Mouse (Mus musculus) liver, adult (tissue): ENCODE data around the gene Rcc1l.

ENCODE experiments used
- GATA4 ChIP-seq: IDR thresholded peaks from 2 replicates; pipeline ENCODE4 v1.6.1; 2014; ENCODE audit warnings: mild to moderate bottlenecking, low read length; ENCODE audit not compliant: insufficient replicate concordance

Rcc1l gene

DNA sequence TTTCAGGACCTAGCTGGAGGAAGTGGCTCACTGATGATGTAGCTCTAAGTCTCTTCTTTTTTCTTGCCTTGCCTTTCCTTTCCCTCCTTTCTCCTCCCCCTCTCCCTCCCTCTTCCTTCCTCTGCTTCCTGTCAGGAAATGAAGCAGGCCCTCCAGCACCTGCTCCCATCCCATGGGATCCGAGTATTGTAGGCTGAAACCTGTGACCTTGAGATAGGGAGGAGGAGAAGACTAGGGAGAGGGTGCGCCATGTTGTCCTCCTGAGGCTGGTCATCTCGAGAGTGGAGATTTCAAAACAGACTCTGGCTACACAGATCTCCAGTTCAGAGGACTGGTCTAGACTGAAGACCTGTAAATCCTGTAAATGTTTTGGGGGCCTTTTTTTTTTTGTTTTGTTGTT, 5.6 kb upstream of the Rcc1l start:
- no peak for TF ChIP-seq GATA4

DNA sequence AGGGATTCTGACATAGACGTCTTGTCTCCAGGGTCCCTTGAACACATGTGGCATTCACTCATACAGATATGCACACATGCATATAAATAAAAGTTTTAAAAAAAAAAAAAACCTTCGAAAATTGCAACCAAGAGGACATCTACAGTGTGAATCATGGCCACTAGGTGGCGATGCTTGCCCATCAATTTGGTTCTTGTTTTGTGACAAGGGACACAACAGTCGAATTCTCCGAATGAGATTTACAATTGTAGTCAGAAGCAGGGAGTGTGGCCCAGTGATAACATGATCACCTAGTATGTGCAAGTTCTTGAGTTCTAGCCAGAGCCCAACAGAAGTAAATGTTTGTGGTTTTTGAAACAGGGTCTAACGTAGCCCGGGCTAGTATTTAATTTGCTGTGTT, 3.3 kb upstream of the Rcc1l start:
- TF ChIP-seq GATA4, result no peak

DNA sequence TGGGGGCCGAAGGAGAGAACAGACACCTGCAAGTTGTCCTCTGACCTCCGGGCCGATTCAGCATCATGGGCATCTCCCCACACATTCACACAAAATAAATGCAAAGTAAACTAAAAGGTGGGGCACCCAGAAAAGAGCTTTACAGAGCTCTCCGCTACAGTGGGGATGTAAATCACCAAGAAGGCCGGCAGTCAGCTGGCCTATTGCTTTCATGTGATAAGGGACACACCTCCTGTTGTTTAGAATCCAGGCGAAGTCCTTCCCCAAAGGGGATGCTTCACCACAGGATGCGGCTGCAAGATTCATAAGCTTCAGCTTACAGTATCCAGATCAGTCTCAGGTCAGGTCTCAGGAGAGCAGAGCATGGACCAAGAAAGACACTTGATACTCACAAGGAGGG, 2.0 kb upstream of the Rcc1l start:
- no peak for TF ChIP-seq GATA4

DNA sequence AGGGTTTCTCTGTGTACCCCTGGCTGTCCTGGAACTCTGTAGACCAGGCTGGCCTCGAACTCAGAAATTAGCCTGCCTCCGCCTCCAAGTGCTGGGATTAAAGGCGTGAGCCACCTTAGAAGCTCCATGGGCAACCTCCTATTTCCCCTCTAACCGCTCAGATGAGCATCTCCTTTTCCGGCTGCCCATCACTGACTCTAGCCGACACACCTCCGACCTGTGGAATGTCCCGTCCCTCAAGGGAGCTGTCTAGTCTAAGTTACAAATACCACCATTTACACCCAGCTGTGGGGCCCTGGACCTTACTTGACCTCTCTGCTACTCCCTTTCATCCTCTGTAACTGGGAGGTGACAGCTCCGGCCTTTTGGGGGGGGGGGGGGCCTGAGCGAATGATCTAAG, 878 bp downstream of the Rcc1l start:
- no peak for TF ChIP-seq GATA4

DNA sequence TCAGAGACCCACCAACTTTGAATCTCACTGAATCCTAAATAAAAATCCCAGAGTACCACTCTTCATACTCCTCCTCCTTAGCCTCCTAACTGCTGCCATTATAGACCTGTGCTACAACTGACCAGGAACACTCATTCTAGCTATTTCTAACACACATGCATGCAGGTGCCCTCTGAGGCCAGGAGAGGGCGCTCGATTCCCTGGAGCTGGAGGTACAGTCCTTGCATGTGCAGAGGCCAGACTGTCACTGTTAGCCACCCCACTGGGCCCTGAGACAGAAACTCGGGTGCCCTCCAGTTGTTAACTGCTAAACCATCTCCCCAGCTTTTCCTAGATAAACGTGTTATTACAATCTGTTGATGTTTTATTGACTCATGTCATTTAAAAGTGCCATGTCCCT, 3.4 kb downstream of the Rcc1l start:
- no peak for TF ChIP-seq GATA4

DNA sequence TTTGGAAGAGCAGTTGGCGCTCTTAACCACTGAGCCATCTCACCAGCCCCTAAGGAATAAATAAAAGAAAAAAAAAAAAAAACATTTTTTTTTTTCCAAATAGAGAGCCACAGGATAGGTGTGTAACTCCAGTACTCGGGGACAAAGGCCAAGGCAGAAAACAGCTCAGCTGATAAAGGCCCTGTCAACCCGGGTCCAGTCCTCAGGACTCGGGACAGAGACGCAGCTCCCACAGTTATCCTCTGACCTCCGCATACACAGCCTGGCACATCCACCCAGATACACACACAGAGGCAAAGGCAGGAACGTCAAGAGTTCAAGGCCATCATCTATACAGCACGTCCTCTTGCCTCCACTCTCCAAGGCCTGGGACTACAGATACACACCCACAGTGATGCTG, 6.4 kb downstream of the Rcc1l start:
- no peak for TF ChIP-seq GATA4

DNA sequence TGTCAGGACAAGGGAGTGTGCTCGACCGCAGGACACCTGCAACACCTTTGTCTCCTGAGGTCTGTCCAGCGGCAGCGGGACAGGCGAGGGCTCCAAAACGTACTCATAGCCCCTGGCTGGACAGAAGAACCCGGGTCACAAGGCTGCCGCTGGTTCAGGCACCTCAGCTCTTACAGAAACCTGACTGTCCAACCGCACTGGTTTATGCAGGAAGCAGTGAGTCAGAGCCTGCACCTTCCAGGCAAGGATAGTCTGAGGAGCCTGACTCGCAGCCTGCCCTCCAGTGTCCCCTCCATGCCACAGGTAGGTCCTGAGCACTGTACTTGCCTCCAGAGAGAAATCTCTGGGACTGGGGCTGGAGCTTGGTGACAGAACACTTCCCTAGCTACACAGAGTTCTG, 7.3 kb downstream of the Rcc1l start:
- no peak for TF ChIP-seq GATA4

DNA sequence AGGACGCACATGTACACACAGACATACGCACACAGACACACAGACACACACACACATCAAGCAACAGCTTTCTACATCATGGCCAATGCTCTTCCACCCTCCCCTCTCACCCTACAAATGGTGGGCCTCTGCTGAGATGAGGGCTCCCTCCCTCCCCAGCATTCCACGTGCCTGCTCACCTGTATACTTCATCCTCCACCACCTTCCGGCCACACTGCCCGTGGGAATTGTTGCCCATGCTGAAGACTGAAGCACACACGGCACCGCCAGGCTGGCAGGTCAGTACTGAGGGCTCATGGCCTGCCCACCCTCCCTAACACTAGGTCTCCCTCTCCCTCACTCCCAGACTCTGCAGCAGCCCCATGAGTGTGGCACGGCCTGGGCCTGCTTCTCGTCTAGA, 8.5 kb downstream of the Rcc1l start:
- no peak for TF ChIP-seq GATA4

DNA sequence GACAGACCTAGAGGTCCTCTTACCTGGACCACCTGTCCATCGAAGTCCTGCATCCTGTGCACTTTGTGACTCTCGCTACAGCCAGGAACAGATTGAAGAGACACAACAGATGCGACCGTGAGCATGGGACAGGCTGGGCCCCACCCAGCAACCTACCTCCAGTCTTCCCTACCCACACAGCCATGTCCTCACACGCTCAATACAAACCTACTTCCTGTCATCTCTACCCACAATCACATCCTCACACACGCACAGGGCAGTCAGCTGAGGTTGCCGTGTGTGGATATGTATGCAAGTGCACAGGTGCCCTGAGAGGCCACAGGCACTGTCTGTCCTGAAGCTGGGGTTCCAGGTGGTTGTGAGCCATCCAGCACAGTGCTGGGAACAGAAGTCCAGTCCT, 9.9 kb downstream of the Rcc1l start:
- no peak for TF ChIP-seq GATA4

DNA sequence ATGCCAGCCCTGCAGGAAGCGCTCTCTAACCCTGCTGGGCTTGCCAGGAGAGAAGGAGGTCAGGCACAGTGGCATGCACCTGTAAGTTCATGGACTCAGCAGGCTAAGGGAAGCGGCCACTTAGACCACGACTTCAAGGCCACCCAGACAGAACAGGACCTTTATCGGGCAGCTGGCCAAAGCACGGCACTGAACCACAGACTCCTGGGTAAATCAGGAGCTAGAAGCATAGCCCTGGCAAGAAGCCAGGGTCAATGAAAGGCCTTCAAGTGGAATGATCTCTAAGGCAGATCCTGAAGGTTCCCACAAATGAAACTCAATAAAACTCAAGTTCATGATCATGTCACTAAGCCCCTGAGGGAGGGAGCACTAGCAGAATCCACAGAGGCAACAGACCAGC, 11.9 kb downstream of the Rcc1l start:
- no peak for TF ChIP-seq GATA4

DNA sequence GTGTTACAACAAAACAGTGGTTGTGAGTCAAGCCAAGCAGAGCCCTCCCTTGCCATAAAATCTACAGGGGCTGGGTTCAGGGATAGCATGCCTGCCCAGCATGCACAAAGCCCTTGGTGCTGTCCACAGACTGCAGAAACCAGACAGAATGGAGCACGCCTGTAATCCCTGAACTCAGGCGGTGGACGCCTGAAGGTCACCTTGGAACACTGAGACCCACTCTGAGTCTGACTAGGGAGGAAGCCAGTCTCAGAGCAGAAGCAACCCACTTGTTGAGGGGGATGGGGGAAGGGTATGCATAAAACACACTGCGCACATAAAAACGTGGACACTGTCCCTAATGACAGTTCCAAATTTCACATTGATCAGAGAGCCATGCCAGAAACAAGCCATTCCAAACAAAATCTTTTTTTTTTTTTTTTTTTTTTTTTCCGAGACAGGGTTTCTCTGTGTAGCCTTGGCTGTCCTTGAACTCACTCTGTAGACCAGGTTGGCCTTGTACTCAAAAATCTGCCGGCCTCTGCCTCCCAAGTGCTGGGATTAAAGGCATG, 20.6 kb downstream of the Rcc1l start:
- TF ChIP-seq GATA4, result no peak

DNA sequence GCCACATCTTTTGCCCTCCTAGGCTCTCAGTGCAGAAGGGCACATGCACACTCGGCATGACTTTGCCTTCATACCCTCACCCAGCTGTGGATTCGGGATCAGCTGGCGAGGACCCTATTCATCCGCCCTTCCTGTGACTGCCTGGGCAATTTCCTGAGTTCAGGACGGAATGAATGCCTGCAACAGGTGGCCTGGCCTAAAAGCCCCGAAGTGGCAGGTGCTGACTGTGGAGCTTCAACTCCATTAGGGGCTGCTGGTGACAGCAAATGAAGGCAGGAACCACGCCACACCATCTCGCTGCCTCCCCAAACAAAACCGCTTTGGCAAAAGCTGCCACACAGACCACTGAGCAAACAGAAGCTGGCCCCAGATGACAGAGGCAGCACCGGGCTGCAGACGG, 24.7 kb downstream of the Rcc1l start:
- no peak for TF ChIP-seq GATA4

DNA sequence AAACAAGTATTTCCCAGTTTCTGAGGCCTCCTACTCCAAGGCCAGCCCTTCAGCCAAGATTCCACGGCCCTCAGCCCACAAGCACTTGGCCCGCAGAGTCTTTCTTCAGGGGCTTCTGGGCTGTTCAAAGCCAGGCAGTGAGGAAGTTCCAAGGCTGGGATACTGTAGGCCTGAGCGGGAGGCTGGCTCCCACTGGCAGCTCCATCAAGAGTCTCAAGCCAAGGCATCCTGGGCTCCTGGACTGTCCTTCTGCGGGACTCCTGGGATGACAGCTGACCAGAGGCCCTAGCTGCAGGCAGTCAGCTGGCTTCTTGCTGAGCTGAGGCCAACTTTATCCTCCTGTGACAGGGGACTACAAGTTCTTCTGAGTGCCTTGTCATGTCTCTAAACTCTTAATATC, 28.4 kb downstream of the Rcc1l start:
- TF ChIP-seq GATA4, result no peak

DNA sequence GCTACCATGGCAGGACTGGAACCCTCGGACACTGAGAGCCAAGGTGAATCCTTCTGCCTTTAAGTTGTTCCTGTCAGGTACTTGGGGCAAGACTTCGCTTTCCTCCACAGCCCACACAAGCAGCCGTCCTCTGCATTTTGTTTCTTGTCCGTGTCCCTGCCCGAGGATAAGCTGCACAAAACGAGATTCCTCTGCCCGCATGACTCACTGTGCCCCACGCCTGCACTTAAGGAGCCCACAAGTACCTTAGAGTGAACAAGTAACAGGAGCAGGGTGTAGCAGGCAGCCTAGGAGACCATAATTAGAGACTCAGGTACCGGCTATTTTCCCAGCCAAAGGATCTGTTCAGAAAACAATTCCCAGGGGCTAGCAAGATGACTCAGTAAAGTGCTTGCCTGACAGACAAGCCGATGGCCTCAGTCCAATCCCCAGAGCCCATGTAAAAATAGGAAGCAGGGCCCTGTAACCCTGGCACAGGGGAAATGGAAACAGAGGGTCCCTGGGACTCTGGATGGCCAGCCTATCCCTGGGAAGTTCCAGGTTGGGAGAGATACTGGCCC, 29.3 kb downstream of the Rcc1l start:
- TF ChIP-seq GATA4, result no peak

DNA sequence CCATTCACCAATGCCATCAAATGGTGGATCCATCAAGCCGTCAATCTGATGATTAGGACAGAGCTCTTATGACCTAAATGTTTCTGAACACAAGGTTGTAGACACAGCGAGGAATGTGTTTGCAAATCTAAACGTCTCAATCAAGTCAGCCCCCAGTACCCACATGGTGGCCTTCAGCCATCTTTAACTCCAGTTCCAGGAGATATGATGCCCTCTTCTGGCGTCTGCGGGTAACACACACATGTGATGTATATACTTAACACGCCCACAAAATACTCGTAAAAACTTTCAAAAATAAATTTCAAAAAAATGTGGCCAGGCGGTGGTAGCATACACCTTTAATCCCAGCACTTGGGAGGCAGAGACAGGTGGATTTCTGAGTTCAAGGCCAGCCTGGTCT, 31.6 kb downstream of the Rcc1l start:
- no peak for TF ChIP-seq GATA4

DNA sequence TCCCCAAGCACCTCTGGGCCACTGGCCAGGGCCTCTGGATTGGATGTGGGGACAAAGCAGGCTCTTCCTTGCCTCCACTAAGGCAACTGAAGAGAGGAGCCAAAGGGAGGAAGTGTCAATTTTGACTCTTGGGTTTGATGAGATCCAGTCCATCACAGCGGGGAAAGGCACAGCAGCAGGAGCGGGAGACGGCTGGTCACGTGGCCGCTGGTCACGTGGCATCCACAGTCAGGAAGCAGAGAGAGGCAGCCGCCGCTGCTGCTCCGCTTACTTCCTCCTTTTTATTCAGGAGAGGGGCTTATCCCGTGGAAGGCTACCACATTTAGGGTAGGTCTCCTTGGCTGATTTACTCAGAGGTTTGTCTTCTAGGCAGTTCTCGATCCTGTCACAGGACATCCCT, 34.2 kb downstream of the Rcc1l start:
- TF ChIP-seq GATA4, result no peak

DNA sequence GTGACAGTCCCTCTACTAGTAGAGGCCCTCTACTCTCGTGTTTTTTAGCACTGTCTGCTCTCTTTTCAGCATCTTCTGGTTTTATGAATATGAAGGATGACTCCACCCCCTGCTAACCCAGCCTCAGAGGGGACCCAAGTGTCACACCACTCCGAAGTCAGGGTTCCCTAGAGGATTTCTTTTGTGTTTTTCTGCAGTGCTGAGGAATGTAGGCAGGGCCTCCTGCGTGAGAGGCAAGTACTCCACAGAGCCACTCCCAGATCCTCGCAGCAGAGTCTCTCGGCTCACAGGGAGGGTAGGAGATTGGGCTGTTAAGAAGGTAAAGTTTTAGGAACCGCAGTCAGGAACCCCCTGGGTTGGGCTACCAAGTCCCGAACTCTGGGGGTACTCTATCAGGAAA, 35.3 kb downstream of the Rcc1l start:
- no peak for TF ChIP-seq GATA4
